8 mouse cellular contexts compared by ENCODE assay signal in genomic region chr9:120759771-120760170, GRCm38 (mm10).
A peak's percentile ranks its signal among the peaks of the same experiment; 100 is the strongest.
DNase-seq lines count a peak whose midpoint lies in the region; ATAC-seq lines count a peak whose summit lies in the region.

No protein-coding gene starts in this region.

- H3K4me3 ChIP-seq in forebrain, embryonic 15.5 days, result no peak overlapping the region

- H3K4me1 ChIP-seq in forebrain, embryonic 15.5 days, result peaks cover 8% of the 10 kb centered on the region

- peak overlapping the region; percentile 64 for H3K27ac ChIP-seq in forebrain, embryonic 15.5 days (replicated peaks)

- 25% methylated on average over 5 of the region's 5 CpGs for WGBS in forebrain, embryonic 15.5 days

- H3K9me3 ChIP-seq in forebrain, embryonic 15.5 days, result no peaks in the 10 kb centered on the region

- peak; percentile 45 for DNase-seq in lung, postnatal 10 days
- no peak for DNase-seq in lung, postnatal 25 days (ENCODE audit: low spot score)
- DNase-seq in layer of hippocampus, postnatal 14 days (ENCODE audit: low spot score in 2 of 2), result peak; percentile 74 to 87
- DNase-seq in right cerebral cortex, adult 2 months (ENCODE audit: low spot score in 2 of 2), result peak; percentile 7 to 21
- DNase-seq in cerebellum, postnatal 36 days, result no peak
- DNase-seq in gastrocnemius, adult 8-10 months (ENCODE audit: low spot score in 2 of 2), result no peak
- no peak for DNase-seq in adrenal gland, adult 8-10 months

- no peak overlapping the region for H3K9ac ChIP-seq in forebrain, embryonic 15.5 days (replicated peaks)

- no peaks in the 10 kb centered on the region for H3K27me3 ChIP-seq in forebrain, embryonic 15.5 days

- H3K36me3 ChIP-seq in forebrain, embryonic 15.5 days, result no peaks in the 10 kb centered on the region

- ATAC-seq in forebrain, embryonic 15.5 days (replicated peaks), result peak; percentile 84

- H3K4me2 ChIP-seq in forebrain, embryonic 15.5 days (replicated peaks), result no peak overlapping the region

Comparison
In these comparisons a context has a peak if more than half of its experiments do, and no peak if none do; other contexts are left out.
1. DNase-seq: peak in lung, postnatal 10 days (single experiment), layer of hippocampus, postnatal 14 days (2 of 2) and right cerebral cortex, adult 2 months (2 of 2); none in lung, postnatal 25 days (single experiment), cerebellum, postnatal 36 days (0 of 2), gastrocnemius, adult 8-10 months (0 of 2) and adrenal gland, adult 8-10 months (single experiment).